Mouse (Mus musculus) brain, embryonic 14.5 days (tissue): ENCODE results near the gene Obox3. TPM values are rescaled to one million over a fixed set of nuclear protein-coding genes. Genes with fewer than 3 reads are reported as not detected.
"Not testable (repeated sequence)": the region's sequence is repeated elsewhere in the genome, so short reads cannot be mapped to it uniquely, and the experiment has no call there.

Source experiments
- DNase-seq: peaks from one replicate; pipeline ENCODE4 v3.0.0-alpha.2; 2011; ENCODE audit warnings: low read depth
- polyA plus RNA-seq: library from polyadenylated mRNA; depleted of rRNA; stranded (reverse); fragments of >200 nt; gene quantifications from 2 replicates; pipeline ENCODE4 v1.2.3, GENCODE M21; 2012; rRNA removed

Obox3 gene
- not detected in 2 replicates for polyA plus RNA-seq

DNA sequence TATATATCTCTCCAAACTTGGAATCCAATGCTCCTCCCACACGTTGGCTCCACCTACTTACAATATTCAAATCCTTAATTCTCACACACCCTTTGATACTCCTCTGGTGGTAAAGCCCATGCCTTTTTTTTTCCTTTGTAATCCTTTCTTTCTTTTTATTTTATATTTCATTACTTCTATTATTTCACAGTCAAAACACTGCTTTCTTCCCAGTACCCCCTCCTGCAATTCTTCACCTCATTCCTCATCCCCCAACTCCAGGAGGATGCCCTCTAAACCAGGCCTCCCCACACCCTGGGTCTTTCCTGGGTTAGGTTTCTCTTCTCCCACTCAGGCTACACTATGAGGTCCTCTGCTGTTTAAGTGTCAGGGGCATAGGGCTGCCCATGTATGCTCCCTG, at the start of gene Obox3:
TSS of gene Obox3 (minus strand) at position 101 of the 400 bp plus-strand sequence.
- DNase-seq: not testable (repeated sequence)

DNA sequence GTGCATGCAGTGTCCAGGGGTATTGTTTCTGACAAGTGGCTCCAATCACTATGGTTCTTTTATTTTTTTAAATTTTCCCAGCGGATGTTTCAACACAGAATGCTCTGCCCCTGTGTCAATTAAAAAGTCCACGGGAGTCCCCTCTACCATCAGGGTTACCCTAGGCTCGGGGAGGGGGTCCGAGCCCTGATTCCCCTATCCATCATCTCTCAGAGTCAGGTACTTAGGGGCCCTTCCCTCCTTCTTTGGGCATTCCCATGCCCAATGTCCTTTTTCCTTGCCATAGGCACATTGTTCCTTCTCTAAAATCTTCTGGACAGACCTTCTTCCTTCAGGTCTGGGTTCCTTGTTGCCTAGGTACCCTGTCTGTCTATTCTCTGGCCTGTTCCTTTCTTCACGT, 130.3 kb downstream of the Obox3 start:
- not testable (repeated sequence) for DNase-seq

Other genes with a start within 250 kb of the Obox3 start
- not detected in 2 replicates for gene Obox5, start 110.2 kb upstream of the Obox3 start, polyA plus RNA-seq
- gene Obox6, start 199.8 kb upstream of the Obox3 start, polyA plus RNA-seq: not detected in 2 replicates
- gene Crx, start 240.1 kb upstream of the Obox3 start, polyA plus RNA-seq: 0.08 and 0.18 TPM in 2 replicates
- gene Crxos, start 242.7 kb upstream of the Obox3 start, polyA plus RNA-seq: 0.03 and 0.10 TPM in 2 replicates